ENCODE assay signal across 7 mouse cellular contexts in the genomic region with DNA sequence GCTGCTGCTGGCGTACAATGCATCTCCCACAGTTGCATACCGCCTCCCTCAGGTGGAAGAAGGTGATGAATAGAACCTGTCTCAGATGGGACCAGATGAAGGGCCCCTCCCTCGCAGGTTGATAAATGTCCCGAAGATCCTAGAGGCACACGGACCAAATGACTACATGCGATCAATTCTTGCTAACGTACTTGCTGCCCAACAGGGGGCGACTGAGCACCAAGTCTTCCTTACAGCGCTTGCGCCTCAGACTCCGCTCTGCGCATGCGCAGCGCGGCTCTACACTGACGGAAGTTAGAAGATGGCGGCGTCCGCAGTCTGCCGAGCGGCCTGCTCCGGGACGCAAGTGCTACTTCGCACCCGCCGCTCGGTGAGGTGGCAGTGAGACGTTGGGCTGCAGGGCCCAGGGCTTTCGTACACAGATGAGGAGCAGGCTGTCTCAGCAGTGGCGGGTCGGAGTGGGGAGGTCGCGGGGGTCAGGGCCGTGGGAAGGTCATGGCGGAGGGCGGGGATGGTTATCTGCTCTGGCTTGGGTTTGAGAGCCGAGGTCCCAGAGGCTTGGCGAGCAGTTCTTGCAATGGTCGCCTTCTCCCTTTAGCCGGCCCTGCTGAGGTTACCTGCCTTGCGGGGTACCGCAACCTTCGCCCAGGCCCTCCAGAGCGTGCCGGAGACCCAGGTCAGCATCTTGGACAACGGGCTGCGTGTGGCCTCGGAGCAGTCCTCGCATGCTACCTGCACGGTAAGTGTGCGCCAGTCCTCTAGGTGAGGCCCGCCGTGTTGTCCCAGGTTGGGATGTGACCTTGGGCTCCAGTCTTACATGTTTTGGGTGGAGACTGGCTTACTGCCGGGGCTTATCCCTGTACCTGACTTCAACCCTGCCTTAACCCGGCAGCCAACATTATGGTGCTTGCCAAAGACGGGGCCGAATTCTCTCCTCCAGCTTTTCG. TPM values are rescaled to one million over a fixed set of nuclear protein-coding genes. Genes with fewer than 3 reads are reported as not detected.
DNase-seq lines count a peak whose midpoint lies in the region; ATAC-seq and TF ChIP-seq lines count a peak whose summit lies in the region.

Gene Uqcrc1, plus strand, starts transcription at position 216 of the 947 bp plus-strand sequence.

- intact Hi-C loops in left cerebral cortex, postnatal 4 days (cut with DNase I): no loop called here

- peak within 1 kb of the TSS; percentile 78 for H3K4me2 ChIP-seq in intestine, postnatal 0 days (replicated peaks; ENCODE audit: low read depth)
- peak within 1 kb of the TSS; percentile 92 for H3K4me2 ChIP-seq in midbrain, embryonic 12.5 days (replicated peaks)

- 2% methylated on average over 58 of the region's 58 CpGs for WGBS in embryonic facial prominence, embryonic 10.5 days
- under 1% methylated on average over 58 of the region's 58 CpGs for WGBS in intestine, postnatal 0 days
- 2% methylated on average over 58 of the region's 58 CpGs for WGBS in midbrain, embryonic 12.5 days
- WGBS in small intestine, adult 2 months: under 1% methylated on average over 58 of the region's 58 CpGs

- H3K9ac ChIP-seq in intestine, postnatal 0 days (ENCODE audit: low read depth, low read length): peak within 1 kb of the TSS; percentile 90
- peak within 1 kb of the TSS; percentile 93 for H3K9ac ChIP-seq in midbrain, embryonic 12.5 days (replicated peaks)

- H3K27ac ChIP-seq in embryonic facial prominence, embryonic 10.5 days (replicated peaks): peak within 1 kb of the TSS; percentile 88
- peak within 1 kb of the TSS; percentile 78 for H3K27ac ChIP-seq in intestine, postnatal 0 days (ENCODE audit: low read depth, low read length)
- H3K27ac ChIP-seq in midbrain, embryonic 12.5 days (replicated peaks): 0 out of 2 replicates have a peak within 1 kb of the TSS, but pooled peaks have one; percentile 26
- H3K27ac ChIP-seq in small intestine, adult 2 months (ENCODE audit: insufficient read depth, low read depth, low read length): peak within 1 kb of the TSS; percentile 76

- no peaks in the 10 kb centered on the region for H3K27me3 ChIP-seq in embryonic facial prominence, embryonic 10.5 days (replicated peaks; ENCODE audit: low read depth, poor library complexity, severe bottlenecking)
- H3K27me3 ChIP-seq in intestine, postnatal 0 days (replicated peaks; ENCODE audit: control insufficient read depth, insufficient read depth, low read length): no peaks in the 10 kb centered on the region
- no peaks in the 10 kb centered on the region for H3K27me3 ChIP-seq in midbrain, embryonic 12.5 days
- H3K27me3 ChIP-seq in small intestine, adult 2 months (ENCODE audit: control insufficient read depth, insufficient read depth, low read length): no peaks in the 10 kb centered on the region

- H3K4me3 ChIP-seq in embryonic facial prominence, embryonic 10.5 days: peak within 1 kb of the TSS; percentile 81
- H3K4me3 ChIP-seq in intestine, postnatal 0 days (ENCODE audit: low read depth, low read length): peak within 1 kb of the TSS; percentile 98
- peak within 1 kb of the TSS; percentile 77 for H3K4me3 ChIP-seq in midbrain, embryonic 12.5 days
- peak within 1 kb of the TSS; percentile 70 for H3K4me3 ChIP-seq in small intestine, adult 2 months (ENCODE audit: low read depth, low read length)

- no peaks in the 10 kb centered on the region for H3K9me3 ChIP-seq in embryonic facial prominence, embryonic 10.5 days
- no peaks in the 10 kb centered on the region for H3K9me3 ChIP-seq in intestine, postnatal 0 days (ENCODE audit: control insufficient read depth)
- H3K9me3 ChIP-seq in midbrain, embryonic 12.5 days: no peaks in the 10 kb centered on the region

- ATAC-seq in intestine, postnatal 0 days: peak; percentile 94
- ATAC-seq in midbrain, embryonic 12.5 days (ENCODE audit: low FRiP score, low read depth): peak; percentile 92

- peaks cover 6% of the 10 kb centered on the region for H3K4me1 ChIP-seq in embryonic facial prominence, embryonic 10.5 days
- no peaks in the 10 kb centered on the region for H3K4me1 ChIP-seq in intestine, postnatal 0 days (replicated peaks; ENCODE audit: control insufficient read depth, insufficient read depth, low read length)
- peaks cover 6% of the 10 kb centered on the region for H3K4me1 ChIP-seq in midbrain, embryonic 12.5 days
- peaks cover 6% of the 10 kb centered on the region; the same call in 1 of the 2 replicates for H3K4me1 ChIP-seq in small intestine, adult 2 months (ENCODE audit: control insufficient read depth, insufficient read depth, insufficient read length, low read length)

- TF ChIP-seq POLR2A in small intestine, adult 2 months (IDR thresholded peaks at IDR 0.05; ENCODE audit: low read depth, low read length): peak; percentile 93

- peaks cover 37% of the 10 kb centered on the region for H3K36me3 ChIP-seq in embryonic facial prominence, embryonic 10.5 days (replicated peaks)
- H3K36me3 ChIP-seq in intestine, postnatal 0 days (ENCODE audit: control insufficient read depth, insufficient read depth): peaks cover 31% of the 10 kb centered on the region
- H3K36me3 ChIP-seq in midbrain, embryonic 12.5 days: peaks cover 35% of the 10 kb centered on the region
- H3K36me3 ChIP-seq in small intestine, adult 2 months (ENCODE audit: control insufficient read depth, insufficient read depth, low read length): peaks cover 21% of the 10 kb centered on the region

- peak; percentile 95 for DNase-seq in adrenal gland, postnatal 10 days
- DNase-seq in embryonic facial prominence, embryonic 10.5 days (ENCODE audit: low spot score): peak; percentile 95
- DNase-seq in gonadal fat pad, adult 2 months (ENCODE audit: low read depth): peak; percentile 58
- DNase-seq in left cerebral cortex, postnatal 4 days: peak; percentile 98

- TF ChIP-seq CTCF in intestine, postnatal 0 days (IDR thresholded peaks at IDR 0.05; ENCODE audit: low read depth): peak; percentile 98
- peak; percentile 82; the same call in 1 of the 2 replicates for TF ChIP-seq CTCF in small intestine, adult 2 months (IDR thresholded peaks at IDR 0.05; ENCODE audit: extremely low read depth, insufficient read length, insufficient replicate concordance, low read depth, low read length)

RNA-seq across cellular contexts. Expression of gene Uqcrc1, which starts in this region (rescaled TPM):
- total RNA-seq in adrenal gland, postnatal 10 days (2021): 1,000 to 10,000 TPM; 1,423 to 1,562 TPM
- polyA plus RNA-seq in embryonic facial prominence, embryonic 10.5 days (2016; fragmentation: Nextera tagmentation; extraction: Ambion mirVana): 488 and 506 TPM in 2 replicates
- 396 and 468 TPM in 2 replicates for polyA plus RNA-seq in gonadal fat pad, adult 2 months (2012; rRNA removed)
- polyA plus RNA-seq in intestine, postnatal 0 days (2015; fragmentation: Nextera tagmentation; extraction: Ambion mirVana): 557 and 585 TPM in 2 replicates
- 100 to 1,000 TPM; 292 to 300 TPM for total RNA-seq in left cerebral cortex, postnatal 4 days (2021)
- polyA plus RNA-seq in midbrain, embryonic 12.5 days (2016; fragmentation: Nextera tagmentation; extraction: Ambion mirVana): 357 and 375 TPM in 2 replicates
- 991 and 1,216 TPM in 2 replicates for polyA plus RNA-seq in small intestine, adult 2 months (2012; rRNA removed)

Comparison
In these comparisons a context has a peak if more than half of its experiments do, and no peak if none do; other contexts are left out.
1. Peak in every context shown above with its lines: DNase-seq, ATAC-seq, H3K4me3 ChIP-seq and H3K27ac ChIP-seq.
2. RNA of gene Uqcrc1 (total RNA-seq): 1,423 to 1,562 TPM in adrenal gland, postnatal 10 days; 292 to 300 TPM in left cerebral cortex, postnatal 4 days; every median in the first group is over 4 times any median in the second.
3. H3K27ac ChIP-seq: peak in every context shown above with its lines; median percentile 88 in embryonic facial prominence, embryonic 10.5 days; 78 in intestine, postnatal 0 days; 76 in small intestine, adult 2 months; 26 in midbrain, embryonic 12.5 days.